Mouse (Mus musculus): ENCODE measurements around the gene Gbp10. TPM values are rescaled to one million over a fixed set of nuclear protein-coding genes. Genes with fewer than 3 reads are reported as not detected.

Gbp10 gene
- 0.15 and 0.56 TPM in 2 replicates for polyA plus RNA-seq (2012; rRNA removed)

GRCm38 (mm10) chr5:105239483-105240047 is at the start of gene Gbp10:
Gene Gbp10, minus strand, starts transcription at chr5:105239533.

Other genes starting within 250 kb of the Gbp10 start
- 3.3 and 4.2 TPM in 2 replicates for gene Gbp9, start 100.0 kb downstream of the Gbp10 start, polyA plus RNA-seq (2012; rRNA removed)
- gene Gbp8, start 100.0 kb downstream of the Gbp10 start, polyA plus RNA-seq (2012; rRNA removed): 4.5 and 6.0 TPM in 2 replicates
- gene Gbp4, start 99.9 kb downstream of the Gbp10 start, polyA plus RNA-seq (2012; rRNA removed): 9.6 and 11.5 TPM in 2 replicates
- gene Gm43302, start 54.2 kb upstream of the Gbp10 start, polyA plus RNA-seq (2012; rRNA removed): 0.78 and 1.1 TPM in 2 replicates
- gene Gbp6, start 54.2 kb upstream of the Gbp10 start, polyA plus RNA-seq (2012; rRNA removed): 3.1 and 3.4 TPM in 2 replicates
- gene Lrrc8b, start 176.2 kb upstream of the Gbp10 start, polyA plus RNA-seq (2012; rRNA removed): 8.5 and 10.0 TPM in 2 replicates